Mouse (Mus musculus): ENCODE results near the gene Gfod2.

Gfod2 gene

GRCm38 (mm10) chr8:105758277-105759108 lies at the start of gene Gfod2:
Gene Gfod2 (minus strand): TSS chr8:105758664.
- peak; percentile 99 for DNase-seq

GRCm38 (mm10) chr8:105807766-105808165 lies 49.3 kb upstream of the Gfod2 start:
- peak; percentile 48 for DNase-seq

GRCm38 (mm10) chr8:105805964-105806363 lies 47.5 kb upstream of the Gfod2 start:
- no peak for DNase-seq

- DNase-seq: no peak
These were observed 46.9 kb upstream of the Gfod2 start for GRCm38 (mm10) chr8:105805346-105805745.

- DNase-seq: no peak
These were observed 46.3 kb upstream of the Gfod2 start for GRCm38 (mm10) chr8:105804797-105805196.

GRCm38 (mm10) chr8:105801153-105801904 lies 42.9 kb upstream of the Gfod2 start:
- no peak for DNase-seq

- DNase-seq: peak; percentile 96
These were observed 40.8 kb upstream of the Gfod2 start for GRCm38 (mm10) chr8:105799091-105799812.

GRCm38 (mm10) chr8:105798408-105798807 lies 39.9 kb upstream of the Gfod2 start:
- DNase-seq: no peak

GRCm38 (mm10) chr8:105795785-105796184 lies 37.3 kb upstream of the Gfod2 start:
- DNase-seq: no peak

- no peak for DNase-seq
These were observed 35.6 kb upstream of the Gfod2 start for GRCm38 (mm10) chr8:105794009-105794598.

- DNase-seq: no peak
These were observed 34.9 kb upstream of the Gfod2 start for GRCm38 (mm10) chr8:105793331-105793730.

- DNase-seq: no peak
These were observed 31.2 kb upstream of the Gfod2 start for GRCm38 (mm10) chr8:105789626-105790025.

GRCm38 (mm10) chr8:105788927-105789326 lies 30.5 kb upstream of the Gfod2 start:
- no peak for DNase-seq

- DNase-seq: peak; percentile 69
These were observed 29.8 kb upstream of the Gfod2 start for GRCm38 (mm10) chr8:105788241-105788640.

- DNase-seq: no peak
These were observed 21.8 kb upstream of the Gfod2 start for GRCm38 (mm10) chr8:105780298-105780697.

- DNase-seq: no peak
These were observed 19.4 kb upstream of the Gfod2 start for GRCm38 (mm10) chr8:105777833-105778232.

- DNase-seq: no peak
These were observed 16.0 kb upstream of the Gfod2 start for GRCm38 (mm10) chr8:105774498-105774897.

- no peak for DNase-seq
These were observed 15.0 kb upstream of the Gfod2 start for GRCm38 (mm10) chr8:105773441-105773861.

GRCm38 (mm10) chr8:105771398-105772175 lies 13.1 kb upstream of the Gfod2 start:
- no peak for DNase-seq

- peak; percentile 43 for DNase-seq
These were observed 12.1 kb upstream of the Gfod2 start for GRCm38 (mm10) chr8:105770609-105771008.

- DNase-seq: no peak
These were observed 10.2 kb upstream of the Gfod2 start for GRCm38 (mm10) chr8:105768485-105769257.

Data from lung, postnatal 10 days (tissue).